Mouse (Mus musculus): Measurements from ENCODE around the gene Sf3b3. TPM values are rescaled to one million over a fixed set of nuclear protein-coding genes. Genes with fewer than 3 reads are reported as not detected.

Gene Sf3b3
- polyA plus RNA-seq (2012): 9.8 and 10.7 TPM in 2 replicates

GRCm38 (mm10) chr8:110846405-110847170 is at the start of gene Sf3b3, which contains the start of gene Cog4:
Gene Sf3b3 (minus strand): TSS chr8:110846787.
Gene Cog4 (plus strand): TSS chr8:110846600.

GRCm38 (mm10) chr8:110805669-110806068 is 40.9 kb downstream of the Sf3b3 start, which contains the start of gene Il34:
Gene Il34 (minus strand): TSS chr8:110805924.

Other genes starting within 250 kb of the Sf3b3 start
- 75.4 and 75.6 TPM in 2 replicates for gene Vac14, start 228.2 kb downstream of the Sf3b3 start, polyA plus RNA-seq (2012)
- gene Mtss1l, start 125.3 kb downstream of the Sf3b3 start, polyA plus RNA-seq (2012): 5.6 and 11.5 TPM in 2 replicates
- gene Il34, start 40.9 kb downstream of the Sf3b3 start, polyA plus RNA-seq (2012): not detected in 2 replicates
- gene Cog4, start 187 bp downstream of the Sf3b3 start, polyA plus RNA-seq (2012): 12.8 and 18.4 TPM in 2 replicates
- gene Fuk, start 55.7 kb upstream of the Sf3b3 start, polyA plus RNA-seq (2012): 6.7 and 7.1 TPM in 2 replicates
- 14.0 and 17.7 TPM in 2 replicates for gene St3gal2, start 73.1 kb upstream of the Sf3b3 start, polyA plus RNA-seq (2012)
- 46.3 and 58.1 TPM in 2 replicates for gene Ddx19a, start 151.0 kb upstream of the Sf3b3 start, polyA plus RNA-seq (2012)
- 3.0 and 3.2 TPM in 2 replicates for gene Ddx19b, start 185.0 kb upstream of the Sf3b3 start, polyA plus RNA-seq (2012)
- 14.1 and 17.4 TPM in 2 replicates for gene Aars, start 186.4 kb upstream of the Sf3b3 start, polyA plus RNA-seq (2012)
- 113 and 121 TPM in 2 replicates for gene Exosc6, start 209.6 kb upstream of the Sf3b3 start, polyA plus RNA-seq (2012)
- gene Clec18a, start 245.6 kb upstream of the Sf3b3 start, polyA plus RNA-seq (2012): 0.06 and 0.09 TPM in 2 replicates
- 4.3 and 4.5 TPM in 2 replicates for gene Pdpr, start 247.8 kb upstream of the Sf3b3 start, polyA plus RNA-seq (2012)

All from megakaryocyte-erythroid progenitor cell, adult 5 weeks (primary cell).